Mouse (Mus musculus) liver, adult 2 months (tissue): ENCODE measurements around the gene Dad1. TPM values are rescaled to one million over a fixed set of nuclear protein-coding genes. Genes with fewer than 3 reads are reported as not detected.

Experiments
- DNase-seq: peaks from one replicate; pipeline ENCODE4 v3.0.0-alpha.2; 2011; ENCODE audit warnings: low read depth, low spot score; ENCODE audit errors: extremely low read depth
- H3K27ac ChIP-seq: fragments of 200-500 bp; replicated peaks from 2 replicates; pipeline ENCODE4 v1.5.1; 2012; ENCODE audit warnings: low read depth, mild to moderate bottlenecking, control low read depth, inconsistent platforms, low read length; ENCODE audit not compliant: insufficient read depth
- H3K27me3 ChIP-seq: fragments of 200-500 bp; 2 replicates; pipeline ENCODE4 v1.6.1; 2012; ENCODE audit warnings: mild to moderate bottlenecking, moderate library complexity, low read length, inconsistent platforms; ENCODE audit not compliant: control insufficient read depth, insufficient read depth
- H3K36me3 ChIP-seq: fragments of 200-500 bp; 2 replicates; pipeline ENCODE4 v1.6.1; 2012; ENCODE audit warnings: low read length, inconsistent platforms; ENCODE audit not compliant: control insufficient read depth, insufficient read depth
- H3K4me1 ChIP-seq: fragments of 200-500 bp; 2 replicates; pipeline ENCODE4 v1.6.1; 2011; ENCODE audit warnings: low read length; ENCODE audit not compliant: control insufficient read depth, insufficient read depth
- H3K4me3 ChIP-seq: fragments of 200-500 bp; 2 replicates; pipeline ENCODE4 v1.5.1; 2011; ENCODE audit warnings: low read depth, mild to moderate bottlenecking, control low read depth, low read length, moderate library complexity; ENCODE audit not compliant: insufficient read depth
- H3K79me2 ChIP-seq: fragments of 200-500 bp; 2 replicates; pipeline ENCODE4 v1.6.1; 2012; ENCODE audit warnings: inconsistent platforms, mild to moderate bottlenecking, low read length, moderate library complexity; ENCODE audit not compliant: control insufficient read depth, insufficient read depth
- H3K9ac ChIP-seq: fragments of 200-500 bp; 2 replicates; pipeline ENCODE4 v1.6.1; 2012; ENCODE audit warnings: low read depth, mild to moderate bottlenecking, control low read depth, inconsistent platforms, low read length
- CTCF ChIP-seq: fragments of 200-500 bp; IDR thresholded peaks from 2 replicates; pipeline ENCODE4 v1.5.1; 2011; ENCODE audit warnings: low read depth, low read length, control low read depth
- POLR2A ChIP-seq: fragments of 200-500 bp; IDR thresholded peaks from 2 replicates; pipeline ENCODE4 v1.6.1; 2011; ENCODE audit warnings: low read length, control low read depth; ENCODE audit not compliant: insufficient read depth; ENCODE audit errors: extremely low read depth
- WGBS: fragments of 180-500 bp; shearing (Covaris S2); methylation state at CpG from one replicate; pipeline ENCODE4 v1.1.7; 2018; 5-methylcytosine and 5-hydroxymethylcytosine counted together
- polyA plus RNA-seq: library from polyadenylated mRNA; depleted of rRNA; stranded (reverse); fragments of >200 nt; gene quantifications from 2 replicates; pipeline ENCODE4 v1.2.3, GENCODE M21; 2012
- total RNA-seq: library from RNA; depleted of rRNA; stranded (reverse); fragments of >200 nt; gene quantifications from 2 replicates; pipeline ENCODE4 v1.2.3, GENCODE M21; 2014

The Dad1 gene
- total and polyA plus RNA-seq, 2 experiments: 39.4 to 638 TPM

GRCm38 (mm10) chr14:54259003-54259721 is 5.3 kb upstream of the Dad1 start:
- Histone ChIP-seq H3K4me1 (peaks cover 14% of the 10 kb centered on the region), H3K36me3 (peaks cover 10% of the 10 kb centered on the region; the same call in 1 of the 2 replicates), H3K9ac (peak overlapping the region; percentile 79), H3K4me3 (peak overlapping the region; percentile 80), H3K79me2 (no peaks in the 10 kb centered on the region), H3K27ac (peak overlapping the region; percentile 69), H3K27me3 (no peaks in the 10 kb centered on the region)
- DNase-seq: peak; percentile 84
- peak; percentile 56; the same call in 1 of the 2 replicates for TF ChIP-seq POLR2A
- no peak for TF ChIP-seq CTCF
- under 1% methylated on average over 35 of the region's 35 CpGs for WGBS

- no peak for TF ChIP-seq CTCF
- TF ChIP-seq POLR2A: no peak
- no peak for DNase-seq
- Histone ChIP-seq H3K4me3 (no peak overlapping the region), H3K4me1 (peaks cover 14% of the 10 kb centered on the region), H3K79me2 (peaks cover 3% of the 10 kb centered on the region; the same call in 1 of the 2 replicates), H3K9ac (no peak overlapping the region), H3K27me3 (no peaks in the 10 kb centered on the region), H3K27ac (no peak overlapping the region), H3K36me3 (peaks cover 4% of the 10 kb centered on the region; the same call in 1 of the 2 replicates)
- 78% methylated on average over 7 of the region's 7 CpGs for WGBS
Measured at GRCm38 (mm10) chr14:54258131-54258670, 4.3 kb upstream of the Dad1 start.

- no peaks in the 10 kb centered on the region for H3K27me3 ChIP-seq
- H3K27ac ChIP-seq: no peak overlapping the region
- peaks cover 17% of the 10 kb centered on the region; the same call in 1 of the 2 replicates for H3K79me2 ChIP-seq
- H3K9ac ChIP-seq: no peak overlapping the region
- no peak overlapping the region for H3K4me3 ChIP-seq
- no peaks in the 10 kb centered on the region for H3K36me3 ChIP-seq
- WGBS: 60% methylated on average over 12 of the region's 12 CpGs
- no peak for DNase-seq
- H3K4me1 ChIP-seq: peaks cover 11% of the 10 kb centered on the region
- TF ChIP-seq POLR2A: no peak
- TF ChIP-seq CTCF: no peak
Measured at GRCm38 (mm10) chr14:54254670-54255202, 832 bp upstream of the Dad1 start.

- H3K4me1 ChIP-seq: peaks cover 11% of the 10 kb centered on the region
- TF ChIP-seq CTCF: no peak
- no peak for TF ChIP-seq POLR2A
- H3K36me3 ChIP-seq: peaks cover 7% of the 10 kb centered on the region
- DNase-seq: no peak
- no peak overlapping the region for H3K9ac ChIP-seq
- H3K27ac ChIP-seq: no peak overlapping the region
- WGBS: 82% methylated on average over 4 of the region's 4 CpGs
- peaks cover 42% of the 10 kb centered on the region for H3K79me2 ChIP-seq
- H3K4me3 ChIP-seq: no peak overlapping the region
- H3K27me3 ChIP-seq: no peaks in the 10 kb centered on the region
Measured at GRCm38 (mm10) chr14:54250122-54250521, 3.8 kb downstream of the Dad1 start.

GRCm38 (mm10) chr14:54249326-54249725 is 4.6 kb downstream of the Dad1 start:
- peaks cover 7% of the 10 kb centered on the region for H3K36me3 ChIP-seq
- no peaks in the 10 kb centered on the region for H3K27me3 ChIP-seq
- peaks cover 42% of the 10 kb centered on the region for H3K79me2 ChIP-seq
- DNase-seq: peak; percentile 81
- no peak overlapping the region for H3K9ac ChIP-seq
- no peak overlapping the region for H3K27ac ChIP-seq
- no peak overlapping the region for H3K4me3 ChIP-seq
- 31% methylated on average over 9 of the region's 9 CpGs for WGBS
- TF ChIP-seq CTCF (no peak), POLR2A (no peak)
- peaks cover 9% of the 10 kb centered on the region for H3K4me1 ChIP-seq
